ENCODE assay signal across 9 mouse cellular contexts in genomic region chr10:98916781-98917340, GRCm38 (mm10). TPM values are rescaled to one million over a fixed set of nuclear protein-coding genes. Genes with fewer than 3 reads are reported as not detected.
DNase-seq lines count a peak whose midpoint lies in the region; ATAC-seq and TF ChIP-seq lines count a peak whose summit lies in the region.
"Had no signal": no experiment of that assay in that cellular context is flagged by ENCODE, and none has a peak within 500 bp of the region (broad histone marks: within the 10 kb centered on the region; RNA-seq: fewer than 3 reads in every experiment).

No protein-coding gene starts in this region.

- H3K4me1 ChIP-seq in lung, embryonic 14.5 days (ENCODE audit: insufficient read depth), result 0 out of 2 replicates have a peak, but pooled peaks cover 4% of the 10 kb centered on the region
- H3K4me1 ChIP-seq in forebrain, embryonic 11.5 days (replicated peaks; ENCODE audit: control insufficient read depth, insufficient read depth, low read length), result peaks cover 4% of the 10 kb centered on the region; the same call in 1 of the 2 replicates
- peaks cover 20% of the 10 kb centered on the region for H3K4me1 ChIP-seq in limb, embryonic 13.5 days
- no peaks in the 10 kb centered on the region for H3K4me1 ChIP-seq in small intestine, adult 2 months (ENCODE audit: control insufficient read depth, insufficient read depth, insufficient read length, low read length)

- H3K9me3 ChIP-seq in lung, embryonic 14.5 days (ENCODE audit: low read depth, low read length), result no peaks in the 10 kb centered on the region
- no peaks in the 10 kb centered on the region for H3K9me3 ChIP-seq in forebrain, embryonic 11.5 days (ENCODE audit: control insufficient read depth, low read length)
- no peaks in the 10 kb centered on the region for H3K9me3 ChIP-seq in limb, embryonic 13.5 days

- H3K27me3 ChIP-seq in lung, embryonic 14.5 days (ENCODE audit: insufficient read depth, low read length), result no peaks in the 10 kb centered on the region
- no peaks in the 10 kb centered on the region for H3K27me3 ChIP-seq in forebrain, embryonic 11.5 days (ENCODE audit: control insufficient read depth, insufficient read depth, low read length)
- no peaks in the 10 kb centered on the region for H3K27me3 ChIP-seq in limb, embryonic 13.5 days
- H3K27me3 ChIP-seq in small intestine, adult 2 months (ENCODE audit: control insufficient read depth, insufficient read depth, low read length), result no peaks in the 10 kb centered on the region

- 56% methylated on average over 10 of the region's 10 CpGs for WGBS in lung, embryonic 14.5 days
- WGBS in forebrain, embryonic 11.5 days, result 76% methylated on average over 10 of the region's 10 CpGs
- WGBS in limb, embryonic 13.5 days, result 65% methylated on average over 10 of the region's 10 CpGs
- 55% methylated on average over 10 of the region's 10 CpGs for WGBS in small intestine, adult 2 months

- TF ChIP-seq CTCF in lung, embryonic 14.5 days (IDR thresholded peaks at IDR 0.05; ENCODE audit: low read depth), result no peak
- no peak for TF ChIP-seq CTCF in small intestine, adult 2 months (IDR thresholded peaks at IDR 0.05; ENCODE audit: extremely low read depth, insufficient read length, insufficient replicate concordance, low read depth, low read length)

- TF ChIP-seq POLR2A in small intestine, adult 2 months (IDR thresholded peaks at IDR 0.05; ENCODE audit: low read depth, low read length), result no peak

- H3K4me2 ChIP-seq in lung, embryonic 14.5 days, result peak overlapping the region; percentile 86
- peak overlapping the region; percentile 98 for H3K4me2 ChIP-seq in forebrain, embryonic 11.5 days (ENCODE audit: low read depth, low read length, severe bottlenecking)
- peak overlapping the region; percentile 96 for H3K4me2 ChIP-seq in limb, embryonic 13.5 days (replicated peaks)

- no peak for DNase-seq in lung, embryonic 14.5 days
- no peak for DNase-seq in lung, postnatal 25 days (ENCODE audit: low spot score)
- no peak for DNase-seq in forebrain, embryonic 11.5 days (ENCODE audit: low spot score)
- DNase-seq in adrenal gland, adult 18-20 months (ENCODE audit: low spot score in 2 of 2), result no peak
- DNase-seq in spleen, adult 18-20 months, result no peak
- DNase-seq: kidney, postnatal 14 days had no signal

- peak overlapping the region; percentile 95 for H3K4me3 ChIP-seq in lung, embryonic 14.5 days (ENCODE audit: low read depth, low read length)
- peak overlapping the region; percentile 94; the same call in 1 of the 2 replicates for H3K4me3 ChIP-seq in forebrain, embryonic 11.5 days (ENCODE audit: low read depth, low read length)
- H3K4me3 ChIP-seq in limb, embryonic 13.5 days, result peak overlapping the region; percentile 89
- H3K4me3 ChIP-seq in small intestine, adult 2 months (ENCODE audit: low read depth, low read length), result peak overlapping the region; percentile 42; the same call in 1 of the 2 replicates

- no peak for ATAC-seq in lung, embryonic 14.5 days (ENCODE audit: insufficient read depth)
- ATAC-seq in forebrain, embryonic 11.5 days (replicated peaks; ENCODE audit: low FRiP score), result no peak
- ATAC-seq in limb, embryonic 13.5 days (ENCODE audit: low FRiP score, low read depth), result no peak
- no peak for ATAC-seq in megakaryocyte progenitor cell, adult 5-6 weeks (replicated peaks; ENCODE audit: poor library complexity)

- H3K9ac ChIP-seq in lung, embryonic 14.5 days, result peak overlapping the region; percentile 91
- H3K9ac ChIP-seq in forebrain, embryonic 11.5 days (ENCODE audit: low read length), result no peak overlapping the region
- no peak overlapping the region; the same call in 1 of the 2 replicates for H3K9ac ChIP-seq in limb, embryonic 13.5 days

- H3K36me3 ChIP-seq in lung, embryonic 14.5 days (ENCODE audit: insufficient read depth), result no peaks in the 10 kb centered on the region
- no peaks in the 10 kb centered on the region for H3K36me3 ChIP-seq in forebrain, embryonic 11.5 days (ENCODE audit: control insufficient read depth, insufficient read depth, low read length)
- no peaks in the 10 kb centered on the region for H3K36me3 ChIP-seq in limb, embryonic 13.5 days
- H3K36me3 ChIP-seq in small intestine, adult 2 months (ENCODE audit: control insufficient read depth, insufficient read depth, low read length), result no peaks in the 10 kb centered on the region

- H3K27ac ChIP-seq in lung, embryonic 14.5 days (ENCODE audit: low read depth), result no peak overlapping the region
- no peak overlapping the region for H3K27ac ChIP-seq in forebrain, embryonic 11.5 days (ENCODE audit: low read depth, low read length)
- H3K27ac ChIP-seq in limb, embryonic 13.5 days, result no peak overlapping the region
- no peak overlapping the region for H3K27ac ChIP-seq in small intestine, adult 2 months (ENCODE audit: insufficient read depth, low read depth, low read length)

RNA-seq across cellular contexts. Expression of gene Atp2b1, which starts 2.7 kb away (rescaled TPM):
- 174 and 176 TPM in 2 replicates for polyA plus RNA-seq in lung, embryonic 14.5 days (2014; fragmentation: Nextera tagmentation; extraction: Ambion mirVana)
- polyA plus RNA-seq in forebrain, embryonic 11.5 days (2014; fragmentation: Nextera tagmentation; extraction: Ambion mirVana), result 81.8 and 83.3 TPM in 2 replicates
- 152 and 155 TPM in 2 replicates for polyA plus RNA-seq in limb, embryonic 13.5 days (2015; fragmentation: Nextera tagmentation; extraction: Ambion mirVana)
- polyA plus RNA-seq in small intestine, adult 2 months (2012; rRNA removed), result 4.1 and 7.3 TPM in 2 replicates
- 10 to 100 TPM; 45.8 to 51.5 TPM for total RNA-seq in adrenal gland, adult 18-20 months (2021)
- total RNA-seq in megakaryocyte progenitor cell, adult 5-6 weeks (2015), result 31.2 and 32.3 TPM in 2 replicates
- 28.5 and 57.0 TPM in 2 replicates for total RNA-seq in megakaryocyte progenitor cell, adult 5-6 weeks (2017)

Comparison
In these comparisons a context has a peak if more than half of its experiments do, and no peak if none do; other contexts are left out.
1. H3K4me3 ChIP-seq: peak in every context shown above with its lines; median percentile 95 in lung, embryonic 14.5 days; 94 in forebrain, embryonic 11.5 days; 89 in limb, embryonic 13.5 days; 42 in small intestine, adult 2 months.